Mouse (Mus musculus) heart, embryonic 11.5 days (tissue): ENCODE measurements around the gene Abhd10. TPM values are rescaled to one million over a fixed set of nuclear protein-coding genes. Genes with fewer than 3 reads are reported as not detected.

Source experiments
- ATAC-seq: fragments of 200-750 bp; cut with Nextera tagmentation; replicated peaks from 2 replicates; pipeline ENCODE4 v1.8.0; 2017; ENCODE audit warnings: moderate library complexity; ENCODE audit not compliant: insufficient number of reproducible peaks, low FRiP score, low TSS enrichment
- H3K27ac ChIP-seq: fragments of 300-500 bp; sonication (generic); 2 replicates; pipeline ENCODE4 v1.5.1; 2014; ENCODE audit warnings: mild to moderate bottlenecking, low read depth, low read length
- H3K27me3 ChIP-seq: fragments of 300-500 bp; sonication (generic); 2 replicates; pipeline ENCODE4 v1.6.1; 2014; ENCODE audit warnings: mild to moderate bottlenecking, low read length, mixed read lengths; ENCODE audit not compliant: control insufficient read depth, insufficient read depth
- H3K36me3 ChIP-seq: fragments of 300-500 bp; sonication (generic); 2 replicates; pipeline ENCODE4 v1.6.1; 2014; ENCODE audit warnings: mild to moderate bottlenecking, low read length, moderate library complexity, mixed read lengths; ENCODE audit not compliant: control insufficient read depth, insufficient read depth
- H3K4me1 ChIP-seq: fragments of 300-500 bp; sonication (generic); 2 replicates; pipeline ENCODE4 v1.6.1; 2014; ENCODE audit warnings: low read length; ENCODE audit not compliant: control insufficient read depth, insufficient read depth
- H3K4me2 ChIP-seq: fragments of 300-500 bp; sonication (generic); 2 replicates; pipeline ENCODE4 v1.6.1; 2014; ENCODE audit warnings: mild to moderate bottlenecking, moderate library complexity
- H3K4me3 ChIP-seq: fragments of 300-500 bp; sonication (generic); 2 replicates; pipeline ENCODE4 v1.5.1; 2014; ENCODE audit warnings: low read depth, low read length
- H3K9ac ChIP-seq: fragments of 300-500 bp; sonication (generic); 2 replicates; pipeline ENCODE4 v1.6.1; 2014; ENCODE audit warnings: mild to moderate bottlenecking, low read depth, low read length, moderate library complexity
- H3K9me3 ChIP-seq: fragments of 300-500 bp; sonication (generic); replicated peaks from 2 replicates; pipeline ENCODE4 v1.6.1; 2016; ENCODE audit warnings: low read length; ENCODE audit not compliant: control insufficient read depth
- WGBS: fragments of 180-500 bp; shearing (Covaris S2); extraction: QIAGEN DNeasy Blood & Tissue Kit; methylation state at CpG from one replicate; pipeline ENCODE4 v1.1.7; 2014; ENCODE audit not compliant: insufficient replicate concordance; 5-methylcytosine and 5-hydroxymethylcytosine counted together
- polyA plus RNA-seq: library from polyadenylated mRNA; unstranded; fragments of >200 nt; fragmentation: Nextera tagmentation; extraction: Ambion mirVana; gene quantifications from 2 replicates; pipeline ENCODE4 v1.2.1, GENCODE M21; 2014

The Abhd10 gene
- polyA plus RNA-seq, 1 experiment from 2014 or later = 29.3 TPM

DNA sequence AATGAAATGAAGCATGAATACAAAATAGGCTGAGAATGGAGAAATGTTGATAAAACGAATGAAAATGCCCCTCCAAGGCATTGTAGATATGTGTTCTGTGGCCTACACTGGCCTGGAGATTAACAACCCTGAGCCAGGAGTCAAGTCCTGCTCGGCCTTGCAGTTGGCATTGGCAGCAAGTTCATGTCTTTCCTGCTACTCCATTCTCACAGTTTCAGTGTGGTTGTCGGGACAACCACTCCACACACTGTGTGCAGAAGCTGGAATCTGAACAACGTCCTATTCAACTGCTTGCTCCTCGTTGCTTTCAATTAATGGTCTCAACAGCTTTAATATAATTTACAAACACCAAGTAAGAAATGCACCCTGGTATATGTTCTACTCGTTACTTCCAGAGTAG, 44.8 kb downstream of the Abhd10 start:
- ATAC-seq = no peak
- Histone ChIP-seq H3K36me3 (no peaks in the 10 kb centered on the region), H3K4me1 (no peaks in the 10 kb centered on the region), H3K4me2 (no peak overlapping the region), H3K4me3 (no peak overlapping the region), H3K9ac (no peak overlapping the region), H3K9me3 (no peaks in the 10 kb centered on the region), H3K27ac (no peak overlapping the region), H3K27me3 (no peaks in the 10 kb centered on the region)
- 78% methylated on average over 6 of the region's 6 CpGs for WGBS

DNA sequence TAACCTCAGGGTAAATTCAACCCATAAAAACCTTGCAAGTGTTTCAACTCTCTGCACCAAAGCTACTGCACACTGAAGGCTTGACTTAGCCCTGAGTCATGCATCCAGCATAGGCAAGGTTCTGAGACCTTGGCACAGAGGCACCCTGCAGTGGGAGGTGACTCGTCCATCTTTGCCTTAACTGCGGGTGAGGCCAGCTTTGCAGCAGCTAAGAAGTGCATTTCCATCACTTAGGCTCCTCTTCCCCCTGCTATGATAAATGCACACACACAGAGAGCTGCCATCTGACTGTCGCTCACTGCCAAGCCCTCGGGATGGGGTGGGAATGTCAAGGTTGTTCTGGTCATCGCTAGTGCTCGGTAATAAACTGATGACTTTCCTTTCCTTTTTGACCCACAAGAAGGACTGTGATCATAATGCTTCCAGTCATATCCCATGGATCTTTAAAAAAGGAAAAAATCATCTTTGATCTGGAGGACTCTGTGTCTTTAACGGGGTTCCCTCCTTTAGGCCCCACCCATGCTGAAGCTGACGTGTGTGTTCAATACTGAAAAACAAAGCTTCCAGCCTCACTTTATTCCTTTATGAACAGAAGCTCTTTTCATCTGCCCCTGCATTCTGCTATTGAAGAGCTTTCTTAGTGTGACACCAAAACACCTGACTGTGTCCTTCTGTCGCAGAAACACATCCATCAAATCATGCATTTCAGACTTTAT, 47.2 kb downstream of the Abhd10 start:
- Histone ChIP-seq H3K27ac (no peak overlapping the region), H3K4me2 (no peak overlapping the region), H3K27me3 (no peaks in the 10 kb centered on the region), H3K36me3 (no peaks in the 10 kb centered on the region), H3K9me3 (no peaks in the 10 kb centered on the region), H3K4me1 (no peaks in the 10 kb centered on the region), H3K9ac (no peak overlapping the region), H3K4me3 (no peak overlapping the region)
- 82% methylated on average over 9 of the region's 9 CpGs for WGBS
- no peak for ATAC-seq

DNA sequence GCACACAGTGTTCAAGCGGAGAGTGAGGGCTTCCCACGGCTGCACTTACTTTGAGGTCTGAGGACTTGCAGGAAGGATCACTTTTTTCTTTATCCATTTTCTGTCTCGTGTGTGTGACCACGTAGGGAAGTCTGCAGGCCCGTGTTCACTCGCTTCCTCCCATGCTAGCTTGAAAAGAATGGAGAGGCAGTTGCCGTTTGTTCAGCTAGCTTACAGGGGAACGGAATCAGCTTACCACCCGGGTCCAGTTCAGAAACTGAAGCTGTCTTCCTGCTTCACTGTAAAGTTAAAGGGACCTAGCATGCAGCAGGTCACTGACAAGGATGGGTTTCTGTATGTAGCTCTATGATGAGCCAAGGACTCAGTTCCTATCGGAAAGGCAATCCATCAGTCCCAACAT, 49.2 kb downstream of the Abhd10 start, which contains the start of gene Tmprss7:
Tmprss7 (minus strand) TSS at position 101 of the 400 bp plus-strand sequence.
- WGBS = 66% methylated on average over 10 of the region's 10 CpGs
- H3K4me2 ChIP-seq = no peak within 1 kb of the TSS
- no peaks in the 10 kb centered on the region for H3K36me3 ChIP-seq
- no peaks in the 10 kb centered on the region for H3K27me3 ChIP-seq
- H3K27ac ChIP-seq = no peak within 1 kb of the TSS
- H3K4me3 ChIP-seq = no peak within 1 kb of the TSS
- H3K4me1 ChIP-seq = no peaks in the 10 kb centered on the region
- no peak for ATAC-seq
- no peak within 1 kb of the TSS for H3K9ac ChIP-seq
- no peaks in the 10 kb centered on the region for H3K9me3 ChIP-seq

DNA sequence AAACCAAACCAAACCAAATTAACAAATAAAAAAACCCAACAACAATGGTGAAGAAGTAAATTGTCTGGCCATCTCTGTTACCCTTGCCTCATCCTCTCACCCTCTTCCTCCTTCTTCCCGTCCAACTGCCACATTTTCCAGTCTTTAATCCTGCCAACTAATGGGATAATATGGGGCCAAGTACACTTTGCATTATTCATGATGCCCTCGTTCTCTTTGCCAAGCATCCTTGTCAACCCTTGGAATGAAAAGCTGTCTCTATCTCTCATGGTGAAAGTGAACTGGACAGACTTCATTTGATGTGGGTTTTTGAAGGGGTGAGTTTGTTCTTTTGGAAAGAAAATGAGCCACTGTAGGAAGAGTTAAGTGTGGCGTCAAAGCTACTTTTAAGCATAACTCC, 49.9 kb downstream of the Abhd10 start:
- ATAC-seq = no peak
- Histone ChIP-seq H3K27ac (no peak overlapping the region), H3K4me3 (no peak overlapping the region), H3K4me1 (no peaks in the 10 kb centered on the region), H3K4me2 (no peak overlapping the region), H3K36me3 (no peaks in the 10 kb centered on the region), H3K9ac (no peak overlapping the region), H3K27me3 (no peaks in the 10 kb centered on the region), H3K9me3 (no peaks in the 10 kb centered on the region)
- 72% methylated on average over 3 of the region's 3 CpGs for WGBS

DNA sequence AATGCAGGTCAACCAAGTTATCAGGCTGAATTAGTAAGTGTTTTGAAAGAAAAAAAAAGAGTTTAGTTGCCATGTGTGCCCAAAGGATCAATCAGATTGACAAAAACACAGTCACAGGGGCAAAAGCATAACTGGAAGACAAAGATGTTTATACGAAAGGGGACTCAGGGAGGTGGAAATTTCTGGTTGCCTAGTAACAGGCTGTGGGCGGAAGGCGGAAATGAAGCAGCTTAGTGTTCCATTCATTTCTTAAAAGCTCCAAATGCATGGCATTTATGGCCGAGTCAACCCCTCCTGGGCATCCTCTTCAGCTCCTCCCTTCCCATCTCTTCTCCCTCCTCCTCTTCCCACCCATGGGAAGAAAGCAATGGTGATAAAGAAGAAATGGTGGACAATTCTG, 52.6 kb downstream of the Abhd10 start:
- Histone ChIP-seq H3K4me1 (no peaks in the 10 kb centered on the region), H3K4me3 (no peak overlapping the region), H3K9me3 (no peaks in the 10 kb centered on the region), H3K4me2 (no peak overlapping the region), H3K27me3 (no peaks in the 10 kb centered on the region), H3K27ac (no peak overlapping the region), H3K36me3 (no peaks in the 10 kb centered on the region), H3K9ac (no peak overlapping the region)
- ATAC-seq = no peak
- WGBS = 53% methylated on average over 4 of the region's 4 CpGs

DNA sequence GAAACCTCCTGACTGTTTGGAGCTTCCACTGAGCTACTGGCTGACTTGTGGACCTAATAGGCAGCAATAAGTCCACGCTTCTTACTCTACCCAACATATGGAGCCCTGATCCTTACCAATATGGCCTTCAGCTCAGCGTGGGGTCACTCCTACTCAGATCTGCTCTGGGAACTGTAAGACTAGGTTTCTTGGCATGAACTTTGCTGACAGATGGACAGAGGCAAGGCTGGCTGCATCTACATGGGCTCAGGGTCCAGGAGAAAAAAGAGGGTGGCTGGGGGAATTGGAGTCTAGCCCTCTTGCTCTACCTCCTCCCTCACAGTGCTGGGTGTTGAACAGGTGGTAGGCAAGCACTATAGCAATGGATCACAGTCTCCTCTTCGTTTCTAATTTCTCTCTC, 55.9 kb downstream of the Abhd10 start:
- no peak overlapping the region for H3K9ac ChIP-seq
- WGBS = 77% methylated on average over 3 of the region's 3 CpGs
- no peak for ATAC-seq

DNA sequence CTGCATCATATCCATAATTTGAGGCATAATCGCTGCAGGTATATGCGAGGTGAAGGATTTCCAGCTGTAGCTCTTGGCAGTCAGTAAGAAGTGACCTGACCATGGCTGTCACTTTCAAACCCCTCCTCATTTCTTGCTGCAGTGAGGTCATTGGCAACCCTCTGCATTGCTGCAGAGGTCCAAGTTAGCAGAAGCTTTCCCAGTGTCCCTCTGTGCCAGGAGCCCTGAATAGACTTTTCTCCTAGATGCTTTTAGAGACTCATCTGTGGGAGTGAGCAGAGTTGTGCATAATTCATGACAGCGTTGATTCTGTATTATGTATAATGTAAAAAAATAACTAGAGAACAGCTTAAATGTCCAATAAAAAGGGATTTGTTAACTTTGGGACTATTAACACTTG, 57.5 kb downstream of the Abhd10 start:
- H3K4me1 ChIP-seq = no peaks in the 10 kb centered on the region
- no peak overlapping the region for H3K9ac ChIP-seq
- ATAC-seq = no peak
- no peaks in the 10 kb centered on the region for H3K27me3 ChIP-seq
- no peak overlapping the region for H3K27ac ChIP-seq
- WGBS = 68% methylated on average over 3 of the region's 3 CpGs
- H3K36me3 ChIP-seq = no peaks in the 10 kb centered on the region
- no peak overlapping the region for H3K4me2 ChIP-seq
- H3K4me3 ChIP-seq = no peak overlapping the region
- no peaks in the 10 kb centered on the region for H3K9me3 ChIP-seq

More for the DNA sequence above, 55.9 kb downstream of the Abhd10 start:
- Histone ChIP-seq H3K27me3 (no peaks in the 10 kb centered on the region), H3K27ac (no peak overlapping the region), H3K4me1 (no peaks in the 10 kb centered on the region), H3K4me2 (no peak overlapping the region), H3K36me3 (no peaks in the 10 kb centered on the region), H3K4me3 (no peak overlapping the region), H3K9me3 (no peaks in the 10 kb centered on the region)

DNA sequence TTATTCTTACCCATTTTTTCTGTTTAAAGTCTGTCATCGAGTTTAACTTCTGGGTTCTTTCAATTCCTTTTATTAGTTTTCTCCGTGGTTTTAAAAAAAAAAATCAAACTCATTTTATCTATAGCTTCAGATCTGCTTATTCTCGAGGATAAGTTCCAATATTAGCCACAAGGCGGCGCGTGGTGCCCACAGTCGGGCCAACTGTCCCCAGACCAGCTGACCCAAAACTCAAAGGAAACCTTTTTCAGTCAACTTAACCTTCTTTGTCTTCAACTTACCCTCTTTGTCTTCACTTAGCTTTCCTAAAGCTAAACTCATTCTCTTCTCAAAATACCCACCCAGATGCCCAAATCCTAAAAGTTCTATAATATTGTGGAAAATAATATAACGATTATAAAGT, 57.9 kb downstream of the Abhd10 start:
- no peak overlapping the region for H3K4me3 ChIP-seq
- H3K36me3 ChIP-seq = no peaks in the 10 kb centered on the region
- H3K4me2 ChIP-seq = no peak overlapping the region
- H3K9me3 ChIP-seq = no peaks in the 10 kb centered on the region
- WGBS = 13% methylated on average over 8 of the region's 8 CpGs
- no peak for ATAC-seq
- no peaks in the 10 kb centered on the region for H3K4me1 ChIP-seq
- H3K27me3 ChIP-seq = no peaks in the 10 kb centered on the region
- no peak overlapping the region for H3K27ac ChIP-seq
- H3K9ac ChIP-seq = no peak overlapping the region
